Mouse (Mus musculus) left cerebral cortex, postnatal 4 days (tissue): Measurements from ENCODE around the gene Rgl1. TPM values are rescaled to one million over a fixed set of nuclear protein-coding genes. Genes with fewer than 3 reads are reported as not detected.
A peak's percentile ranks its signal among the peaks of the same experiment; 100 is the strongest.

ENCODE experiments used
- DNase-seq: peaks from one replicate; pipeline ENCODE4 v3.0.0-alpha.2; 2022
- intact Hi-C: fragments of 180-260 bp; cut with DNase I; formaldehyde crosslinking; loops from one replicate; pipeline ENCODE4 v1.15.1; 2025
- total RNA-seq, 2 experiments: library from RNA; stranded (reverse); gene quantifications; 2 replicates each; pipeline ENCODE4 v1.2.3; 2021

Rgl1 gene
- total RNA-seq, 2 experiments from 2014 or later, result 45.6 to 55.2 TPM

DNA sequence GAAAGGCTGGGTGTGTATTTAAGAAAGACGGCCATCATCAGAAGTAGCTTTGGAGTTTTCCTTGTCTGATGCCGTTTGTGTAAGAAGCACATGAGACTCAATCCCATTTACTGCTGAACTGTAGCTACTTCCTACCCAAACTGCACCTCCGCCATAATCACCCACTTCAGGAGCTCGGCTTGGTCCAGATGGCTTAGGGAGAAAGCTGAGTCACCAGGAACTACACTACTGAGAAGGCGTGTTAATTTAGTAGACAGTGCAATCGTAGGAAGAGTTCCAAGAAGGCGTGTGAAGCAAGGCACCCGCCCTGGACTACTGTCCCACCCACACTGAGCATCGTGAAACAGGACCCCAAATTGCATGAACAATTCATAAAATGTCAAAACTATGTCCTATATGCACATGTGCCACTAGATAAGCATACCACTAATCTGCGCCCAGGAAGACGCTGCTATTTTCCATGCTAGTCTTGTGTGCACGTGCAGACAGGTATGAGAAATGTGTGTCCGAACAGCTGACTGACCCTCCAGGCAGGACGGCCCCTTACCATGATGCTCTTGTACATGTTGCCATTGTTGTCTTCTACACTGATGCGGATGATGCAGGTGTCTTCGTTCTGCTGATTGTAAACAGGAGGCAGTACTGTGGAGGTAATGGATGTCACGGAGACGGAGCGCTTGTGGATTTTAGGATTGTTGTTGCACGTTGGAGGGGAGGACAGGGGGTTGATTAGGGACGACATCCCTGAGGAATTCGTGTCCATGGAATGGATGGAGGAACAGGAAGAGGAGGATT is 241.9 kb downstream of the Rgl1 start:
- DNase-seq, result no peak
- intact Hi-C loops, result loop anchor here (2.0 to 10.0 kb wide), 2 partner anchors 223 to 321 kb away; no protein-coding TSS in a partner anchor

DNA sequence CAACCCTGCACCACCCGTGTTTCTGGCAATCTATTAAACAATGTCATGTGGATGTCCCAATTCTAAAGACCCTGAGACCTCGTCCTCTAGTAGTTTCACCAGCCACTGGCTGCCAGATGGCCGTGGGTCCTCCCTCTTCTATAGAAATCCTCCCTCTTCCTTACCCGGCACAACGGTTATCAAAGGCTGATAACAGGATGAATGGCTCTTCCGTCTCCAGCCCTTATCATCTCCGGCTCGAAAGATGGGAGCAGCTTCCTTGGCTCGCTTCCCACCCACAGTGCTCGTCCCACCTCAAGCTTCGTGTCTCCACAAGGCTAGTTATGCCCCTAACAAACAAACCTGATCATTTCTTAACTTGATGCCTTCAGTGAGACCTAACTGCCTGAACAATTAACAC is 242.9 kb downstream of the Rgl1 start:
- no peak for DNase-seq
- intact Hi-C loops, result loop anchor here (10.0 kb wide), 1 partner anchor 322 kb away; no protein-coding TSS in a partner anchor

DNA sequence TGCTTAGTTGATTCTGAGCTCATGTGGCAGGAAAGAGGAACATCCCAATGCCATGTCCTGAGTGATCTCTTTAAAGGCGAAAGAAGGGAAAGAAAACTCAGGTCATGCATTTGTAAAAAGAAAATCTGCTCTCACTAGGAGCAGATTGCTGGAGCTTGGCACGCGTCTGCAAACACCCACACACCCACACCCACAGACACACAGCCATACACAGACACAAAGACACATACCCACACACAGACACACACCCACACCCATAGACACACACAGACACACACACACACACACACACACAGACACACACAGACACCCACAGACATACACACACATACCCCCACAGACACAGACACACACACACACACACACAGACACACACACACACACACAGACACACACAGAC is 243.9 kb downstream of the Rgl1 start:
- intact Hi-C loops, result loop anchor here (10.0 kb wide), 1 partner anchor 323 kb away; no protein-coding TSS in a partner anchor
- DNase-seq, result no peak

DNA sequence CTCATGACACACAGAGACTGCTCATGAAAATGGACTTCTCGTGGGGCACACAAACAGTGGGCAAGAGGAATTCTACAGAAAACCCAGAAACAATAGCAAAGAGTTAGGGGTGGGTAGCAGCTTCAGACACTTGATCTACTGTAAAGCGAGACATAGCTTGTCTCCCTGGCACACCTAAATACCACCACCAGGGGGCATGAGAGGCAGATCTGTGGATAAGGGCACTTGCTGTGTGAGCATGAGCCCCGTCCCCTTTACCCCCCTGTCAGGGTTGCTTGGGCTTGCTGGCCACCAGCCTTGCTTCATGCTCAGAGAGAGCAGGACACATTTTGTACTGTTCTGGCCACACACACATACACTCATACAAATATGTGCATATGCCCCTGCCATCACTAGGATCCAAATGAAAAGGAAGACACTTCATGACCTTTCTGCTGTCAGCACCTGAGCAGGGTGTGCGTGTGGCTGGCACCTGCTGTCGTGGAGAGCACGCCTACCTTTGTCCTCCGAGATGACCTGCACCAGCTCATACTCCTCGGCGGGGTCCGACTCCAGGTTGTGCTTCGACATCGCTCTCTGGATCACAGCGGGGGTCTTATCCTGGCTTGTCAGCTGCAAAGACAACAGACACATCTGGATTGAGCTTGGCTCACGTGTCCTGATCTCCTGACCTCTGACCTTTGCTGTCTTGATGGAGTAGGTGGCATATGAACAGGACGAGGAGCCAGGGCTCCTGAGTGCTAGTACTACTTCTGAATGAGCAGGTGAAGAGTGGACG is 245.2 kb downstream of the Rgl1 start:
- intact Hi-C loops, result loop anchor here (10.0 kb wide), 1 partner anchor 324 kb away; no protein-coding TSS in a partner anchor
- peak; percentile 72 for DNase-seq

DNA sequence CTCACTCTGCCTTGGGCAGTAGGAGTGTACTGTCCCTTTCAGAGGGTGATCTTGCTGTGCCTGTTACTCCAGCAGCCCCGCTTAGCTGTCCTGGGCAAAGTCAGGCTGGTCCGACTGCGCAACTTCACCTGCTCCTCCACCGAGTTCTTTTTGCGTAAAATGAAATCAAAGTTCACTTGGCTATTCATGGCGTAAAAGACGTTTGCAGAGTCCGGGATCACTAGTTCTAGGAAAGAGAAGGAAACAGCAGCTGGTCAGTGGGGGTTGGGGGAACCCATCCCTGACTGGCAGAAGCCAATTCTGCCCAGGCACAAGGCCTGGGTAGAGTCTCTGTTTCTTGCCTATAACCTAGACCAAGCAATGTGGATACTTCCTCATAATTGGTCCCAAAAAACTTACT is 247.2 kb downstream of the Rgl1 start:
- no peak for DNase-seq
- intact Hi-C loops, result no loop called here

DNA sequence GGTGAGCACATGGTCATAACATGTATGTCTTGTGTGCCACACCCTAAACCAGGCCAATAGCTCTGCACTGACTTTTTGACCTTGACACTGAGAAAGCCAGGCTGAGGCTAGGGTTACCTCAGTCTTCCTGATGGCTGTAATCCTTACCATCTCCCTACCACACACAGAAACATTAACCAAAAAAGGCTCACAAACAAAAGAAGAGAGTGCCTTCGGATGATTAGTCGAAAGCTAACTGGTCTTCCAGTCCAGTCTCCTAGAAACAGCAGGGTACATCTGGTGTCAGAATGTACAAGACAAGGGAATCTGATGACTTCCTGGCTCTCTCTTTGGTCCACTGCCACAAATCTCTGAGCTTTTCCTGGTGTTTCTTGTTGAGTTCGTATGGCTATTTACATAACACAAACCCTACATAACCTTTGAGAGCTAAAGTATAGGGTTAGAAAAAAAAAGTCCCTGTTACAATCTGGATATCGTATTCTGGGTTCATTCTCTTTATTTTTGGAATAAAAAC is 249.0 kb downstream of the Rgl1 start:
- intact Hi-C loops, result no loop called here
- DNase-seq, result no peak

DNA sequence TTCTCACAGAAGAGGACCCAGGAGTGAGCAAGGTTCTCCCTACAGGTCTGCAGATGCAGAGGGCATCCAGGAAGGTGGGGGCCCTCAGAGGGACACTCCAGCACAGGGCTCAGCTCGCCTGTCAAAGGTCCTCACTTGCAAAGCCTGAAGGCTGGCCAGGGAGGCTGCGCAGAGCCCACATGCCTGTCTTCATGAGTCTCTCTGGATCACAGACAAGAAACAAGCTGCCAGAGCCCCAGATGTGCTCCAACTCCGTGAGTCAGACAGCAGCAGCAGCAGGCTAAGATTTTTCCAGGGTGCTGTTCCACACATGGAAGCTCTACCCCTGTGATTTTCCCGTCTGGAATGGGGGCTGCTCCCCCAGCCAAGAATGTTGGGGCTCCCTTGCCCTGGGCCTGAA is 251.9 kb downstream of the Rgl1 start:
- DNase-seq, result no peak
- intact Hi-C loops, result no loop called here

DNA sequence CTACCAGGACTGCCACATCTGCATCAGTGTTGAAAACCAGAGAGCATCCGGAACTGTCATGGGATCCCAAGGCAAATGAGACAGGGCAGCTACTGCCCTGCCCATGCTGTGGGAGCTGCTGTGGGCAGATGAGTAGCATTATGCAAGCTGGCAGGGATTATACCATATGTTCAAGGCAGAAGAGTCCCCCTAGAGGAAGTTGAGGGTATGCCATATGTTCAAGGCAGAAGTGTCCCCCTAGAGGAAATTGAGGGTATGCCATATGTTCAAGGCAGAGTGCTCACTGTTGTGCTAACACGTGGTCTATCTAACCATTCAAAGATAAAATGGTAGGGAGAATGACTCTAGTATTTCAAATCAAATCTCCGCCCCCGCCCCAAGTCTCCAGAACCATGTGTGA is 254.9 kb downstream of the Rgl1 start:
- intact Hi-C loops, result no loop called here
- no peak for DNase-seq

DNA sequence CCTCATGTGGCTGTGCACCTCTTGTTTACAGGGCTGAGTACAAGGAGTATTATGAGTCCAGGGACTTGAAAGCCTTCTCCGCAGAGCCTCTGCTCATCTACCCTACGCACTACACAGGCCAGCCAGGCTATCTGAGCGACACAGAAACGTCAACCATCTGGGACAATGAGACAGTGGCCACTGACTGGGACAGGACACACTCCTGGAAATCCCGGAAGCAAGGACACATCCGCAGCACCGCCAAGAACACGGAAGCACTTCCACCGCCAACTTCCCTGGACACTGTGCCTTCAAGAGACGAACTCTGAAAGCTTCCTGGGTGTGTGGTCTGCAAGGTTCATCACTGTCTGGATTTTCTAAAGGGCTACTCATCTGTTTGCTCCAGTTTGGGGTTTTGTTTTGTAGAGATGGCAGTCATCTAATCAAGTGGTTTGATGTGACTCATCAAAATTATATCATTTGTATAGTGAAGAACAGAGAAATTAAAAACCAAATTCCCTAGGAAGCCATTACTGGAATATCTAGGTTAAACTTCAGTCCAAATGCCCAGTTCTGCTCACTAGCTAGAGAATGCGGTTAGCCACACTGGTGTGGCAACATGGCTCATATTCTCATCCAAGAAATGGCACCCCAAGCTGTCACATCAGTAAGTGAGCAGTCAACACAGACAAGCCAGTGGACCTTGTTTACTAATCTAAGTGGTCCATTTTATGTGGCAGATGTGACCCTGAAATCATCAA is 257.5 kb downstream of the Rgl1 start:
- intact Hi-C loops, result no loop called here
- no peak for DNase-seq

DNA sequence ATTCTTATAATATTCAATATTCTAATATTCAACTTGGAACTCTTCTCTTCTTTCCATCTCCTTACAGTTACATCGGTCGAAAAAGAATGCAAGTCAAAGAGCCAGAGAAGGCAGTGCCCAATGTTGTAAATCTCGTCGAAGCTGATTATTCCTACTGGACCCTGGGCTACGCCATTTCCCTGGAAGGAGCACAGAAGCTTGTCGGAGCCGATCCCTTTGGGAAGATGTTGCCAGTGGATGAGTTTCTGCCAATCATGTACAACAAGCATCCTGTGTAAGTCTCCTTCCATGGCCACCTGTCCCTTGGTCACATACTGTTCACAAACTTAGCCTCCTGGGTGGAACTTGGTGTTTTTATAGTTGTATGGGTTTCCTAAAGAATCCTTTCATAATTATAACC is 259.4 kb downstream of the Rgl1 start:
- intact Hi-C loops, result no loop called here
- DNase-seq, result no peak

DNA sequence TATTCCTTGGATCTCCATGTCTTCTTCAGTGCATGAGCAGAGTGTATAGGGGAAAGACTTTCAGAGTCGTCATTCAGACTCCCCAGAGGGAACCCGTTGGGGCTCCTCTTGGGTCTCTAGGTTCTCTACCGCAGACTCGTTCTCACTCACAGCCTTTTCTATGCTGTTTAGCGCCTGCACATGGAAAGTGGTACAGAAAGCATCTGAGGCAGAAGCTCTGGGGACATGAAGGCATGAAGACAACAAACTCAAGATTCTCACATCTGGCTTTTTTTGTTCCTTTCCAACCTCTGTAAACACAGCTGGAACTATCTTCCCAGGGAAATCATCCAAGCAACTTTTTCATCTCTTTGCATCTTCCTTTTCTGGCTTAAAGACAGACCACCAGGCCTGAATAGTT is 260.0 kb downstream of the Rgl1 start:
- intact Hi-C loops, result no loop called here
- no peak for DNase-seq

DNA sequence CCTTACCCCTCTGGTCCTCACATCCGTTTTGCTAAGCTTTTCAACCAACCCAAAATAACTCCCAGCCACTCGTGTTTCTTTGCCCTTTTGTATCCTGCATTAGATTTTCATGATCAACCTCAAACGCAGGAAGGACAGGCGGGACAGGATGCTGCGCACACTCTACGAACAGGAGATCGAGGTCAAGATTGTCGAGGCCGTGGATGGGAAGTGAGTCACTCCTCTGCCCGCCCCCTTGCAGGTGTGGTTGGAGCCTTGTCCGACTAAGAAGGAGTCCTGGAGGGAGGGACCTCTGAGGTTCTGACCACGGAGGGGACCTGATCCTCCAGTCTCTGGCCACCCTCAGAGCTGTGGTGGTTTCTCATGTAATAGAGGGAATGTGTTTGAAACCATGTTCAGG is 266.3 kb downstream of the Rgl1 start:
- intact Hi-C loops, result no loop called here

DNA sequence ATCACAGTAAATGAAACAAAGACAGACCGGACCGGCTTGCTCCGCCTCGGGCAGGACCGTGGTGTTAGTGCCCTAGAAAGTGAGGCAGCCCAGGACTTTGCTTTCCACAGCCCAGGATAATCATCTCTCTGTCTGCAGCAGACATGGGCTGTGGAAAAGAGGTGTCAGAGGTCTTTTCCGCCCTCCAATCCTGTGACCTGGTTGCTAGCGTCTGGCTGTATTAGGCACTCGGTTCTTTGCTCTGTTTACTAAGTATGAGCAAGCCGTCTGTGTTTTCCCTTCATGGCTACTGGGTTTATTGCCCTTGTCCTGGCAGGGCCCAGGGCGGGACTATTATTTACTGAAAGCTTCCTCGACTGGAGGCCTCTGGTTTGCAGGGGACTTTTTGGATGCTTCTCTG is 268.6 kb downstream of the Rgl1 start:
- intact Hi-C loops, result no loop called here
- no peak for DNase-seq

More for the DNA sequence above, 266.3 kb downstream of the Rgl1 start:
- DNase-seq, result no peak

DNA sequence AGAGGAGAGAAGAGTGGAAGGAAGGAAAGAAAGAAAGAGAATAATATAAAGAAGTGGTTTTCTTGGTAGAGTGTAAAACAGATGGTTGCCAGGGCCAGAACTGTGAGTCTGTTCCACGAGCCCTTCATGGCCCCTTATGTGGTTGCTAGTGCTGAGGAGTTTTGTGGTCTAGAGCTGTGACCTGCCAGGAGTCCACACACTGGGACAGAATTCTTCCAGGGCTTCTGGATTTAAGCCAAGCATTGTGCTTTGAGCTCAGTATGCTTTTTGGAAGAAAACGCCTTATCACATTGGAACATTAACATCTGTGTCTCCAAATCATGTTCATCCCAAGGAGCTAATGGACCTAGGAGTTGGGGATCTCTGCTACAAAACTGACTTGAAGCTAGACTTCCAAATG is 269.3 kb downstream of the Rgl1 start:
- no peak for DNase-seq
- intact Hi-C loops, result no loop called here

DNA sequence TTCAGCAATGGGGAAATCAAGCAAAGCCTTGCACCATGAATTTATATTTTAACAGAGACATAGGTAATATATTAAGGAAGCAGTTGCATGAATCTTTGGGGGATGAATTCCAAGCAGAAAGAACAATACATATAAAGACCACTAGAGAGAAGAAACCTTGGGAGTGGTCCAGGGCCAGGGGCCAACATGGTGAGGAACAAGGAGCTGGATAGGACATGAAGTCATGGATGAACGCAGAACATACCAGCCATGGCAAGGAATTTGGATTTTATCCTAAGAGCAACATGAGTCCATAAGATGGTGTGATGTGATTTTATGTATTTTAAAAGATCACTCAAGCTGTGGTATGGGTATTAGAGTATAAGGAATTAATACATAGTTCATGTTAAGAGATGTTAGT is 273.9 kb downstream of the Rgl1 start:
- no peak for DNase-seq
- intact Hi-C loops, result no loop called here

DNA sequence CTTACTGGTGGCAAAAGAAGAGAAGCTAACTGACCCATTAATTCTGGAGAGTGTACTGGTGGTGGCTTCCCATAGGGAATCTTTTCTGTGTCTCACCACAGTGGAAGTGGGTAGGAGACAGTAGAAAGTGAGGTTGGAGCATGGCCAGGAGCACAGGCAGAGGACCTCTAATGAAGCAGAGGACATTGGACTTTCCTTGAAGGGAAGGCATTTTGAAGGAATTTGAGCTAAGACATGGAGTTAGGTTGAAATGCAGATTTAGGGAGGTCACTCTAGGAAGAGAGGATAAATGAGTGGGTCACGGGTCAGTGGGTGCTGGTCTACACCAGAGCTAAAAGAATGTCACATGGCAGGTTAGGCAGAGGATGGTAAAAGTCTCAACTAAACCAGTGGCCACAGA is 275.3 kb downstream of the Rgl1 start:
- intact Hi-C loops, result no loop called here
- DNase-seq, result no peak

DNA sequence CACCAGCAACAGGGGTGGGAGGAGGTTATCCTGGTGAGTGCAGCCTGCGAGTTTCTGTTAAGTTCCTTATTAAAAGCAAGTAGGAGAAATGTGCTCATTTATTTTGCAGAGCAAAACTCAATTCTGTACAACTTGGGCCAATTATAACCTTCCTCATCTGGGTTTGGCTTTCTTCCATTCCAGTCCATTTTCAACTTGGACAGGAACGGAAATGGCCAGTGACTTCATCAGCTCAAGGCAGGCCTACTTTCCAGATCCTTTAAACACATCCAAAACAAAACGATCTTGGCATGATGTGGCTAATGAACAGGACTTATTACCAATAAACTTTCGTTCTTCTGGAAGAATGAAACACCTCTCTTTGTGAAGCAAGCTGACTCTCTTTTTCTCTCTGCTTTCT is 290.0 kb downstream of the Rgl1 start:
- no peak for DNase-seq
- intact Hi-C loops, result no loop called here

DNA sequence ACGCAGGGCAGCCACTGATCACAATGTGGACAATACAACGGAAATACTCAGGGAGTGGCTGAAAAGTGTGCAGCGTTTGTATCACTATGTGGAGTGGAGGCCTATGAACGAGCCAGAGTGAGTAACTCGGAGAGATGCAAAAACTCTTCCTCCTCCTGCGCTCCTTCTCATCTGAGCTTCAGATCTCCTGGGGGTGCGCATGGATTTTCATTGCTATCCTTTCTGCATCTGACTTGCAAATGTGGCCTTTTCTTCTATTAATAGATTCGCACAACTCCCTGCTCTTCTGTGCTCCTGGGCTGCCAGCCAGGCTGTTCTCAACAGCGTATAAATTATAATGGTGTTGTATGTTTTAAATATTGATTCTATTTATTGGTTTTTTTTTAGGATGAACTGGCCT is 297.7 kb downstream of the Rgl1 start:
- DNase-seq, result no peak
- intact Hi-C loops, result no loop called here
